Mouse (Mus musculus): ENCODE results near the gene Pip5k1c.

DNA sequence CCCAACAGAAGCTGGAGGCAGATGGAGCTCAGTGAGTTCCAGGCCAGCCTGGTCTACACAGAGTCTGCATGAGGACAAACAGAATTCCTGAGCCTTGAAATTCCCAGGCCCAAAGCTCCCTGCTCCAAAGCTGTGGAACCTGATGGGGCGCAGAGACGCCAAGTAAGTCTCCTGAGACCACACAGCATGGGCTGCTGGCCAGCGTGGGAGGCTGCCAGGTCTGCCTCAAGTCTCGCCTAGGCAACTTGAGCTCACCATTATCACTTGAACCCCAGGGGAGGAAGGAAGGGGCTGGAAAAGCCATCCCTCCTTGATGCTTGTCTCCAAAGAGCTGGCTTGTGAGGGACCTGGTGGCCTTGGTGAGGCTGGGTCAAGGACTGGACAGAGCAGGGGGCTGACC is 37.2 kb downstream of the Pip5k1c start:
- TF ChIP-seq CTCF (IDR thresholded peaks at IDR 0.05) (no peak), EP300 (IDR thresholded peaks at IDR 0.05) (no peak)
